ENCODE assay signal across 10 mouse cellular contexts in the genomic region with DNA sequence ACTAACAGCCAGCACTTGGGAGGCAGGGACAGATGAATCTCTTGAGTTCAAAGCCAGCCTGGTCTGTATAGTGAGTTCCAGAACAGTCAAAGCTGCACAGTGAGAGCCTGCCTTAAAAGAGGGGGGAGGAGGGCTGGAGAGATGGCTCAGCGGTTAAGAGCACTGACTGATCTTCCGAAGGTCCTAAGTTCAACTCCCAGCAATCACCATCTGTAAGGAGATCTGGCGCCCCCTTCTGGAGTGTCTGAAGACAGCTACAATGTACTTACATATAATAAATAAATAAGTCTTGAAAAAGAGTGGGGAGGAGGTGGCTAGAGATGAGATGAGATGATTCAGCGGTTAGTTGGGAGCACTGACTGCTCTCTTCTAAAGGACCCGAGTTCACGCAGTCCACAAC. TPM values are rescaled to one million over a fixed set of nuclear protein-coding genes. Genes with fewer than 3 reads are reported as not detected.
DNase-seq lines count a peak whose midpoint lies in the region; ATAC-seq lines count a peak whose summit lies in the region.
"Had no signal": no experiment of that assay in that cellular context is flagged by ENCODE, and none has a peak within 500 bp of the region (broad histone marks: within the 10 kb centered on the region; RNA-seq: fewer than 3 reads in every experiment).

No protein-coding gene starts in this region.

- WGBS in hindbrain, embryonic 11.5 days = 91% methylated on average over 6 of the region's 6 CpGs
- 83% methylated on average over 6 of the region's 6 CpGs for WGBS in hindbrain, embryonic 12.5 days

- H3K9ac ChIP-seq in hindbrain, embryonic 11.5 days (ENCODE audit: low read depth, low read length) = no peak overlapping the region
- H3K9ac ChIP-seq in hindbrain, embryonic 12.5 days = no peak overlapping the region
- H3K9ac ChIP-seq: limb, embryonic 15.5 days had no signal

- no peaks in the 10 kb centered on the region; the same call in 1 of the 2 replicates for H3K4me1 ChIP-seq in hindbrain, embryonic 11.5 days (replicated peaks; ENCODE audit: control insufficient read depth, insufficient read depth, low read length)
- peaks cover 9% of the 10 kb centered on the region for H3K4me1 ChIP-seq in hindbrain, embryonic 12.5 days
- H3K4me1 ChIP-seq: limb, embryonic 15.5 days had no signal

- peak; percentile 38 for DNase-seq in hindbrain, embryonic 11.5 days (ENCODE audit: low spot score)
- peak; percentile 7 to 28 for DNase-seq in spleen, adult 18-20 months
- DNase-seq in spleen, adult 12 weeks (ENCODE audit: low spot score) = no peak
- peak; percentile 24 for DNase-seq in c-Kit-negative CD71-positive TER-119-positive erythroid progenitor cells, embryonic 14.5 days (ENCODE audit: low read depth, low spot score)
- DNase-seq in thymus, postnatal 14 days = peak; percentile 50
- no peak for DNase-seq in right cerebral cortex, adult 18-20 months
- DNase-seq in cerebellum, postnatal 36 days = no peak
- DNase-seq: cerebellum, adult 18-20 months had no signal

- no peak overlapping the region for H3K4me2 ChIP-seq in hindbrain, embryonic 11.5 days (replicated peaks; ENCODE audit: low read depth, low read length)
- H3K4me2 ChIP-seq in hindbrain, embryonic 12.5 days (replicated peaks) = no peak overlapping the region
- H3K4me2 ChIP-seq: limb, embryonic 15.5 days had no signal

- no peaks in the 10 kb centered on the region for H3K9me3 ChIP-seq in hindbrain, embryonic 11.5 days (ENCODE audit: control insufficient read depth, low read length)
- no peaks in the 10 kb centered on the region for H3K9me3 ChIP-seq in hindbrain, embryonic 12.5 days (replicated peaks)
- H3K9me3 ChIP-seq: limb, embryonic 15.5 days had no signal

- no peak overlapping the region for H3K27ac ChIP-seq in hindbrain, embryonic 11.5 days (ENCODE audit: low read depth, low read length)
- no peak overlapping the region for H3K27ac ChIP-seq in hindbrain, embryonic 12.5 days
- H3K27ac ChIP-seq: limb, embryonic 15.5 days had no signal

- peaks cover 16% of the 10 kb centered on the region for H3K36me3 ChIP-seq in hindbrain, embryonic 11.5 days (ENCODE audit: control insufficient read depth, insufficient read depth, low read length)
- peaks cover 53% of the 10 kb centered on the region for H3K36me3 ChIP-seq in hindbrain, embryonic 12.5 days

- no peak overlapping the region for H3K4me3 ChIP-seq in hindbrain, embryonic 11.5 days (ENCODE audit: low read depth, low read length)
- H3K4me3 ChIP-seq in hindbrain, embryonic 12.5 days = no peak overlapping the region
- H3K4me3 ChIP-seq: limb, embryonic 15.5 days had no signal

- peak; percentile 52; the same call in 1 of the 2 replicates for ATAC-seq in hindbrain, embryonic 11.5 days (ENCODE audit: low FRiP score)
- ATAC-seq in hindbrain, embryonic 12.5 days (ENCODE audit: low FRiP score) = no peak

- H3K27me3 ChIP-seq in hindbrain, embryonic 11.5 days (ENCODE audit: control insufficient read depth, insufficient read depth, low read length) = no peaks in the 10 kb centered on the region
- no peaks in the 10 kb centered on the region for H3K27me3 ChIP-seq in hindbrain, embryonic 12.5 days
- H3K27me3 ChIP-seq: limb, embryonic 15.5 days had no signal

RNA-seq across cellular contexts. Expression of gene Sinhcaf, which starts 15.0 kb away (rescaled TPM):
- 246 and 283 TPM in 2 replicates for polyA plus RNA-seq in hindbrain, embryonic 11.5 days (2014; fragmentation: Nextera tagmentation; extraction: Ambion mirVana)
- polyA plus RNA-seq in hindbrain, embryonic 12.5 days (2016; fragmentation: Nextera tagmentation; extraction: Ambion mirVana) = 164 and 166 TPM in 2 replicates

RNA-seq across cellular contexts. Expression of gene Caprin2, which starts 35.2 kb away (rescaled TPM):
- 10.7 and 13.1 TPM in 2 replicates for polyA plus RNA-seq in hindbrain, embryonic 11.5 days (2014; fragmentation: Nextera tagmentation; extraction: Ambion mirVana)
- 19.1 and 21.4 TPM in 2 replicates for polyA plus RNA-seq in hindbrain, embryonic 12.5 days (2016; fragmentation: Nextera tagmentation; extraction: Ambion mirVana)

Comparison
In these comparisons a context has a peak if more than half of its experiments do, and no peak if none do; other contexts are left out.
1. DNase-seq: peak in hindbrain, embryonic 11.5 days (single experiment), spleen, adult 18-20 months (2 of 2), c-Kit-negative CD71-positive TER-119-positive erythroid progenitor cells, embryonic 14.5 days (single experiment) and thymus, postnatal 14 days (single experiment); none in spleen, adult 12 weeks (single experiment), right cerebral cortex, adult 18-20 months (single experiment) and cerebellum, postnatal 36 days (0 of 2).